34 mouse cellular contexts compared by ENCODE assay signal in genomic region chr5:65308866-65309265, GRCm38 (mm10). TPM values are rescaled to one million over a fixed set of nuclear protein-coding genes. Genes with fewer than 3 reads are reported as not detected.
DNase-seq lines count a peak whose midpoint lies in the region; ATAC-seq and TF ChIP-seq lines count a peak whose summit lies in the region.
"Had no signal": no experiment of that assay in that cellular context is flagged by ENCODE, and none has a peak within 500 bp of the region (broad histone marks: within the 10 kb centered on the region; RNA-seq: fewer than 3 reads in every experiment).

No protein-coding gene starts in this region.

- H3K4me1 ChIP-seq in lung, postnatal 0 days (ENCODE audit: insufficient read depth, low read depth, low read length) = no peaks in the 10 kb centered on the region
- no peaks in the 10 kb centered on the region for H3K4me1 ChIP-seq in neural tube, embryonic 15.5 days
- H3K4me1 ChIP-seq: hindbrain, embryonic 13.5 days; limb, embryonic 10.5 days; limb, embryonic 15.5 days; liver, embryonic 15.5 days; neural tube, embryonic 13.5 days had no signal

- no peak overlapping the region for H3K4me3 ChIP-seq in lung, postnatal 0 days (ENCODE audit: low read depth, low read length)
- no peak overlapping the region for H3K4me3 ChIP-seq in neural tube, embryonic 15.5 days (replicated peaks)
- no peak overlapping the region for H3K4me3 ChIP-seq in gastrocnemius, adult 2 months
- H3K4me3 ChIP-seq: erythroblast, embryonic 14.5 days; hindbrain, embryonic 13.5 days; limb, embryonic 10.5 days; limb, embryonic 15.5 days; liver, embryonic 15.5 days; myocyte; neural tube, embryonic 13.5 days had no signal

- no peak overlapping the region for H3K9ac ChIP-seq in lung, postnatal 0 days (replicated peaks; ENCODE audit: low read depth)
- no peak overlapping the region for H3K9ac ChIP-seq in neural tube, embryonic 15.5 days (replicated peaks)
- H3K9ac ChIP-seq: hindbrain, embryonic 13.5 days; limb, embryonic 15.5 days; liver, embryonic 15.5 days; lung, embryonic 14.5 days; neural tube, embryonic 13.5 days had no signal

- ATAC-seq in lung, postnatal 0 days = no peak
- ATAC-seq in common myeloid progenitor, adult 5-6 weeks (replicated peaks; ENCODE audit: low read depth, poor library complexity, severe bottlenecking) = peak; percentile 81
- peak; percentile 79 for ATAC-seq in megakaryocyte progenitor cell, adult 5-6 weeks (replicated peaks; ENCODE audit: poor library complexity)
- ATAC-seq in neural tube, embryonic 15.5 days (ENCODE audit: low FRiP score) = no peak
- ATAC-seq: CD4-positive, CD25-positive, alpha-beta regulatory T cell, adult 4 months; forebrain, embryonic 16.5 days; intestine, embryonic 16.5 days; midbrain, embryonic 16.5 days had no signal

- no peak for TF ChIP-seq CTCF in lung, postnatal 0 days (IDR thresholded peaks at IDR 0.05)
- TF ChIP-seq CTCF in gastrocnemius, adult 2 months (IDR thresholded peaks at IDR 0.05) = no peak

- peak; percentile 19 for DNase-seq in lung, postnatal 0 days (ENCODE audit: low spot score)
- DNase-seq in lung, postnatal 10 days = no peak
- no peak for DNase-seq in adrenal gland, adult 18-20 months (ENCODE audit: low spot score in 2 of 2)
- no peak for DNase-seq in gastrocnemius, adult 2 months
- DNase-seq: adrenal gland, postnatal 10 days; cerebellum, adult 11-12 months; cerebellum, adult 9-11 months; heart, postnatal 36 days; kidney, adult 9 months; kidney, postnatal 14 days; layer of hippocampus, adult 9-11 months; lung, embryonic 14.5 days; spleen, adult 18-20 months; thymus, adult 18-20 months; thymus, postnatal 25 days had no signal

- no peaks in the 10 kb centered on the region for H3K9me3 ChIP-seq in lung, postnatal 0 days (ENCODE audit: low read length)
- no peaks in the 10 kb centered on the region for H3K9me3 ChIP-seq in neural tube, embryonic 15.5 days (replicated peaks)
- H3K9me3 ChIP-seq: hindbrain, embryonic 13.5 days; limb, embryonic 10.5 days; limb, embryonic 15.5 days; liver, embryonic 15.5 days; neural tube, embryonic 13.5 days had no signal

- no peak for TF ChIP-seq EP300 in lung, postnatal 0 days (IDR thresholded peaks at IDR 0.05)

- H3K27ac ChIP-seq in lung, postnatal 0 days (ENCODE audit: low read length) = no peak overlapping the region
- no peak overlapping the region for H3K27ac ChIP-seq in neural tube, embryonic 15.5 days (replicated peaks)
- H3K27ac ChIP-seq in gastrocnemius, adult 2 months = no peak overlapping the region
- H3K27ac ChIP-seq: hindbrain, embryonic 13.5 days; limb, embryonic 10.5 days; limb, embryonic 15.5 days; liver, embryonic 15.5 days; neural tube, embryonic 13.5 days; stomach, postnatal 0 days had no signal

- H3K27me3 ChIP-seq in lung, postnatal 0 days (replicated peaks; ENCODE audit: insufficient read depth, low read length) = no peaks in the 10 kb centered on the region
- no peaks in the 10 kb centered on the region for H3K27me3 ChIP-seq in neural tube, embryonic 15.5 days (replicated peaks)
- H3K27me3 ChIP-seq: hindbrain, embryonic 13.5 days; limb, embryonic 15.5 days; liver, embryonic 15.5 days; neural tube, embryonic 13.5 days had no signal

- intact Hi-C loops in gastrocnemius, adult 2 months (cut with DNase I) = no loop called here

- peaks cover 9% of the 10 kb centered on the region; the same call in 1 of the 2 replicates for H3K36me3 ChIP-seq in lung, postnatal 0 days (ENCODE audit: insufficient read depth, low read length)
- H3K36me3 ChIP-seq in neural tube, embryonic 15.5 days = peaks cover 10% of the 10 kb centered on the region; the same call in 1 of the 2 replicates

- H3K4me2 ChIP-seq in lung, postnatal 0 days (replicated peaks; ENCODE audit: low read depth, low read length) = no peak overlapping the region
- H3K4me2 ChIP-seq in neural tube, embryonic 15.5 days = no peak overlapping the region
- H3K4me2 ChIP-seq: heart, embryonic 11.5 days; hindbrain, embryonic 13.5 days; limb, embryonic 15.5 days; liver, embryonic 15.5 days; lung, embryonic 14.5 days; midbrain, embryonic 11.5 days; neural tube, embryonic 13.5 days had no signal

- WGBS in lung, postnatal 0 days = 86% methylated on average over 3 of the region's 3 CpGs
- WGBS in neural tube, embryonic 15.5 days = 93% methylated on average over 3 of the region's 3 CpGs

RNA-seq across cellular contexts. Expression of gene Rfc1, which starts 26.6 kb away (rescaled TPM):
- 34.8 and 37.7 TPM in 2 replicates for polyA plus RNA-seq in lung, postnatal 0 days (2015; fragmentation: Nextera tagmentation; extraction: Ambion mirVana)
- 122 and 172 TPM in 2 replicates for total RNA-seq in common myeloid progenitor, adult 5-6 weeks (2017)
- total RNA-seq in megakaryocyte progenitor cell, adult 5-6 weeks (2015) = 64.9 and 65.7 TPM in 2 replicates
- total RNA-seq in megakaryocyte progenitor cell, adult 5-6 weeks (2017) = 88.2 and 140 TPM in 2 replicates
- 10 to 100 TPM; 31.3 to 43.8 TPM for total RNA-seq in adrenal gland, adult 18-20 months (2021)
- 28.9 and 41.9 TPM in 2 replicates for polyA plus RNA-seq in neural tube, embryonic 15.5 days (2015; fragmentation: Nextera tagmentation; extraction: Ambion mirVana)
- total RNA-seq in gastrocnemius, adult 2 months (2021) = 10 to 100 TPM; 26.3 to 27.7 TPM

RNA-seq across cellular contexts. Expression of gene Klb, which starts 39.2 kb away (rescaled TPM):
- 0.04 TPM in 1 of 2 replicates, not detected in the other for polyA plus RNA-seq in lung, postnatal 0 days (2015; fragmentation: Nextera tagmentation; extraction: Ambion mirVana)
- total RNA-seq in common myeloid progenitor, adult 5-6 weeks (2017) = not detected in 2 replicates
- total RNA-seq in megakaryocyte progenitor cell, adult 5-6 weeks (2015) = not detected in 2 replicates
- total RNA-seq in megakaryocyte progenitor cell, adult 5-6 weeks (2017) = not detected in 2 replicates
- total RNA-seq in adrenal gland, adult 18-20 months (2021) = 10 to 100 TPM in 1 of 2 experiments, 1 to 10 TPM in 1; 8.6 to 15.3 TPM
- polyA plus RNA-seq in neural tube, embryonic 15.5 days (2015; fragmentation: Nextera tagmentation; extraction: Ambion mirVana) = 0.15 TPM in 1 of 2 replicates, not detected in the other
- total RNA-seq in gastrocnemius, adult 2 months (2021) = under 1 TPM in 1 of 2 experiments, not detected in 1; 0.20 TPM
- polyA plus RNA-seq: CD4-positive, CD25-positive, alpha-beta regulatory T cell, adult 4 months; forebrain, embryonic 11.5 days; heart, embryonic 16.5 days; limb, embryonic 15.5 days; lung, embryonic 14.5 days had no signal

Comparison
In these comparisons a context has a peak if more than half of its experiments do, and no peak if none do; other contexts are left out.
1. ATAC-seq: peak in common myeloid progenitor, adult 5-6 weeks (single experiment) and megakaryocyte progenitor cell, adult 5-6 weeks (single experiment); none in lung, postnatal 0 days (single experiment) and neural tube, embryonic 15.5 days (single experiment).